Mouse (Mus musculus) ovary, postnatal 36 days (tissue): ENCODE data around the gene P2rx1.

Experiments used
- DNase-seq: peaks from one replicate; pipeline ENCODE4 v3.0.0; 2022; ENCODE audit warnings: low spot score, mixed read lengths

P2rx1 gene

GRCm38 (mm10) chr11:72998771-72999170 lies at the start of gene P2rx1:
Gene P2rx1 (plus strand): TSS chr11:72999103.
- no peak for DNase-seq

GRCm38 (mm10) chr11:72951137-72952000 lies 47.5 kb upstream of the P2rx1 start:
- no peak for DNase-seq

DNA sequence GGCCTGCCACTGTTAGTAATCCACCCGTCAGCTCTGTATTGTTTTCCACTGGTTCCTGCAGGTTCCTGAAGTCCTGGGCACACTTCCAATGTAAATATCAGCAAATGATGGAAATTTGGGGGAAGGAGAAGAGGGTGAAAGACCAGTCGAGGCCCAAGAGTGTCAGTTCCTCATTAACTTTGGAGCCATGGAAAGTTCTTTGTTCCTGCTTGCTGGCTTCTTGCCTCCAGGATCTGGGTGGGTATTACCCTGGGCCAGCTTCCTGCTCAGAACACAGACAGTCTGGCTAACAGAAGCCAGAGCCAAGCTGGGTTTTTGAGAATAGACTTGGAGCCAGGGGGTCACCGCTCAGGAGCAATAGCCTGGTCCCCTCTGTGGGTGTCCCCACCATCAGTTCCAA lies 46.7 kb upstream of the P2rx1 start:
- DNase-seq, result no peak

- no peak for DNase-seq
These were observed 46.2 kb upstream of the P2rx1 start for GRCm38 (mm10) chr11:72952697-72953096.

GRCm38 (mm10) chr11:72953116-72953439 lies 45.8 kb upstream of the P2rx1 start:
- DNase-seq, result no peak

DNA sequence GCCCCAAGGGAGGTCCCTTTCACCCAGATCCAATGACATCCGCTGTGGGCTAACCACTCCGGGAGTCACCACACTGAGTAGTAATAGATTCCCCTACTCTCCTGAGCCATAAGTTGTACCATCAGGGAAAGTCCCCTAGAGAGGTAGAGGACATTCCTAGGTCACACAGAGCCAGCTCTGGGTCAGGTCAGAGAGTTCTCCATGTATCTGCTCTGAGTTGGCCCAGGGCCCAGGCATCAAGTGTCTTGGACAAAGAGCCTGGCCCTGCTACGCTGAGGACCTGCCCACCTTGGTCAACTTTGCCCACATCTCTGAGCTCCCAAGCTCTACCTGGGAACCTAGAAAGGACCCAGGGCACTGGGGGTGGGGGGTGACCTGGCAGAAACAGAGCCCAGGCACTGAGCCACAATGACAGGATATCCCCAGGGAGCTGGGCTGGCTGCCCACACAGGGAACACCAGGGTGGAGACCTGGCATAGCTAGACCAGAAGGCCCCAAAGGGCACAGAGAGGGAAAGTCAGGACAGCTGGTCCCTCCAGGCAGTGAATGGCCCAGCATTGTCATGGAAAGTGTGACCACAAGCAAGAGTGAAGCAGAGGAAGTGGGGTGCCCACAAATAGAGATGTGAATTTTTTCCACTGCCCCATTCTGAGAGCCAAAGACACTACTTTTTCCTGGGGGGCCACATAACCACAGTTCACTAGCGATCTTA lies 45.3 kb upstream of the P2rx1 start:
- DNase-seq, result peak; percentile 51

DNA sequence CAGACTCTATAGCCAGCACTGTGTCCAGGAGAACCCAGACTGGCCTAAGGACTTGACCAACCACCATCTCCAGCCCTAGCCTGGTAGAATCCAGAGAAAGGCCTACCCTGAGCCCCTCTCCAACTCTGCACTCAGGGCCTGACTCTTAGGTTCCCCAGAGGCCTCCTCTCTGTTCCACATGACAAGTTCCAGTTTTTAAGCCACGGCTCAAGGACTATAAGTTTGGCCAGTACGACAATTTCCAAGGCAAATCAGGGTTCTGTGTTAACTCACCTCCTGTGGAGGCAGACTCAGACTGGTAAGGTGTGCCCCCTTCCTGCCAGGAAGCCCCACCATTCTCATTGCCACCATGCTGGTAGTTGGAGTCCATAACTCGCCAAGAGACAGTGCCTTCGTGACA lies 44.7 kb upstream of the P2rx1 start:
- DNase-seq, result no peak

- no peak for DNase-seq
These were observed 43.4 kb upstream of the P2rx1 start for GRCm38 (mm10) chr11:72955339-72955974.

- DNase-seq, result no peak
These were observed 41.6 kb upstream of the P2rx1 start for GRCm38 (mm10) chr11:72957318-72957717.

DNA sequence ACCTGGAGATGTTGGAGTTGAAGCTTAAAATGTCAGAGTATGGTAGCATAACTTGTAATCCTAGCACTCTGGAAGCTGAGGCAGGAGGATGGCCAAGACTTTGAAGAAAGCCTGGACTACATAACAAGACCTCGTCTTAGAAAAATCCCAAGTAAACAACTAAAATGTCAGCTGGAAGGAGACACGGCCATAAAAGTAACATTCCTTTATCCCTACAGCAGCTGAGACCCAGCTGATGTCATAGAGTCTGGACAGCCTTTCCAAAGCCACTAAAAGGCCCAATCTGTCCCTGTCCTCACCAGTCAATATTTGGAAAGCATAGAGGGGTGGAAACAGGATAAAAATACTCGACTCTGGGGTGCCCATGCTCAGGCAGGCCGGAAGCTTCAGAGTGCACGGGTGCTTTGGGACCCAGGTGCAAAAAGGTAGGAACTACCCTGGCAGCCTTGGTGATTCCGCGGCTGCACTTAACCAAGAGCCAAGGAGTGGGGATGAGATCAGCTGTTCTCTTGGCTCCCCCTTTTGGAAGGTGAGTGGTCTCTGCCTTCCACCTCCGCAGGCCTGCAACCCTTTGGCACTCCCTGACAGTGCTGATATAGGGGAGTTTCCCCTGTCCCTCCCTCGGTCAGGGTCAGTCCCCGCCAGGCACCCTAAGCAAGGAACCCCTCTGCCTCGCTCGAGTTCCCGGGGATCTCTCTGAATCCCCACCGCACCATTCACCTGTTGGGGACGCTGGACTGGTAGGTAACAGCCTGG lies 38.8 kb upstream of the P2rx1 start:
- no peak for DNase-seq

GRCm38 (mm10) chr11:72960723-72961071 lies 38.2 kb upstream of the P2rx1 start:
- no peak for DNase-seq

GRCm38 (mm10) chr11:72961072-72961980 lies 37.6 kb upstream of the P2rx1 start, which contains the start of gene Atp2a3:
Gene Atp2a3 (plus strand): TSS chr11:72961169.
- DNase-seq, result no peak

GRCm38 (mm10) chr11:72962378-72962777 lies 36.5 kb upstream of the P2rx1 start:
- DNase-seq, result no peak

- DNase-seq, result no peak
These were observed 35.7 kb upstream of the P2rx1 start for GRCm38 (mm10) chr11:72963058-72963788.

DNA sequence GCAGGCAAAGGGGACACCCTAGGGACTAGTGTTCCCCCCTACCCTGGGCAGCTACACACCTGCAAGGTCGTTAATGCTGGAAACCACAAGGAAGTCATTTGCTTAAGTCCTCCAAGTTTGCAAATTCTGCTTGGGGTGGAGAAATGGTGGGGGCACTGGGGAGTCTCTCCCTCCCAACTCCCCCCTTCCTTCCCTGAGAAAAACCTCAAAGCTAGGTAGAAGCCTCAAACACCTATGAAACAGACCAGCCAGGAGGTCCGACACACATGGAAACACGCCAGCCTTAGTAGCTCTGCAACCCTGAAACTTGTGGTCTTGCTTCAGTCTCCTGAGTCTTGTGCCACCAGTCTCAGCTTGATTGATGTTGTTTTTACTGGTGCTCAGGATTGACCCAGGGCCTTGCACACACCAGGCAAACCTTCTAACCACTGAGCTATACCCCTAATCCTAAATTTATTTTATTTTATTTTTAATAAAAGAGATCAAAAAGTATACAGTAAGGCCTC lies 35.1 kb upstream of the P2rx1 start:
- DNase-seq, result no peak

DNA sequence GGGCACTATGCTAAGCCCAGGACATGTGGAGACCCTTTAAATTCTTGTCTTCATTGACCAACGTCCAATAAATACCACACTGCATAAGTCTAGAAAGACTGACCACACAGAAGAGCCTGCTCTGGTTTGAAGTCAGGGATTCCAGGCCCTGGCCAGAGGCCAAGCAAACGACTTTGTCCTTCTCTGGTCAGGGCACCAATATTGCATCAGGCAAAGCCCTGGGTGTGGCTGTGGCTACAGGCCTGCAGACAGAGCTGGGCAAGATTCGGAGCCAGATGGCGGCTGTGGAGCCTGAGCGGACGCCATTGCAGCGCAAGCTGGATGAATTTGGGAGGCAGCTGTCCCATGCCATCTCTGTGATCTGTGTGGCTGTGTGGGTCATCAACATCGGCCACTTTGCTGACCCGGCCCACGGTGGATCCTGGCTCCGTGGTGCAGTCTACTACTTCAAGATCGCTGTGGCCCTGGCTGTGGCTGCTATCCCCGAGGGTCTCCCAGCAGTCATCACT lies 23.9 kb upstream of the P2rx1 start:
- DNase-seq, result no peak

DNA sequence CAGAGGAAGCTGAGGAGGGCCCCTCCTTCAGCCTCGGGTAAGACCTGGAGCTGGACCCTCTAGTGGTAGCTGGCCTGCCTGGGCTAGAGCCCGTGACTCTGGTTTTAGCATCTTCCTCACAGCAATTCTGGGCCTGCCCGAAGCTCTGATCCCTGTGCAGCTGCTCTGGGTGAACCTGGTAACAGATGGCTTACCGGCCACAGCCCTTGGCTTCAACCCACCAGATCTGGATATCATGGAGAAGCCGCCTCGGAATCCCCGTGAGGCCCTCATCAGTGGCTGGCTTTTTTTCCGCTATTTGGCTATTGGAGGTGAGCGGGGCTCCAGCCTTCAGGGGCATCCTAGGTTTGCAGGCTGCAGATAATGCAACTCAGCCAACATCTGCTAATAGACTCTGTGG lies 16.4 kb upstream of the P2rx1 start:
- DNase-seq, result no peak

DNA sequence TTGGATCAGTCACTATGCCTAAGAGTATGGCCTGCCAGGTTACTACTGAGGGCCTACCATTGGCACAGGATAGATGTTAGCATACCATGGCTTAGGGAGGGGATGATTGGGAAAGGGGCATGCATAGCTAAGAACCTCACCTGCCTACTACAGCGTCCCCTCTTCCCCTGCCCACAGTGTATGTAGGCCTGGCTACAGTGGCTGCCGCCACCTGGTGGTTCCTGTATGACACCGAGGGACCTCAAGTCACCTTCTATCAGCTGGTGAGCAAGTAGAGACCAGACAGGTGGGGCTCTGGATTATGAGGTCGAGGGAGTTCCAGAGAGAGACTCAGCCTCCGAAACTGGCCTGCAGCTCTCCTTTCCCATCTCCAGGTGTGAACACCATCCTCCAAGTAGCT lies 15.6 kb upstream of the P2rx1 start:
- DNase-seq, result no peak

DNA sequence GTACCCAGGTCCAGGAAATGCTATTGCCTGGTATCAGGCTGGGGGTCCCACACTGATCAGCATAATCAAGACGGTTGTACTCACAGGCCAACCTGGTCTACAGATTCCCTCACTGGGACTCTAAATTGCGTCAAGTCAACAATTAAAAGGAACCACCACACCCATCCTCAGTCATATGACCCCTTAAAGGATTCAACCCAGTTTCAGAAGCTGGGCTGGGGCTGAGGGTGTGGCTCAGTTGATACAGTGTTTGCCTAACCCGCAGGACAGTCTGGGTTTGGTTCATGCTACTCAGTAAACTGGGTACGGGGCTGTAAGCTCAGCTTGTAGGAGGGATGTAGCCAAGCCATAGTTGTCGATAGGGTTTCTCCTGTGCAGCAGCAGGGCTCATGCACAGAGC lies 12.2 kb upstream of the P2rx1 start:
- DNase-seq, result no peak

DNA sequence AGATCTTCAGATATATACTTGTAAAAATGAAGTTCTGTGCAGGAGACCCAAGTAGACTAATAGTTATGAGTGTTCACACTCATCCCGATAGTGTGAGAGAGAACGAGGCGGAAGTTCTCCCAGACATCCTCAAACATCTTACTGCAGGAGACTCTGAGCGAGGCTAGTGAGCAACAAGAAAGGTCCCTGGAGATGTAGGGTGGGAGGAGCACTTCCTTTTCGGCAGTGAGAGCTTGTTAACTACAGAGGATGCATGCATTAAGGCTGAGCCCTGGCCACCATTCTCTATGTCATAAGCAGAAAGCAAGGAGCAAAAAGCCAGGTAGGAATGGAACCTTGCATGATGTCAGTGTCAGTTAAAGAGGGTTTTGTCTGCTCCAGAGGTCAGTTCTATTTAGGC lies 11.7 kb upstream of the P2rx1 start:
- no peak for DNase-seq
